Mouse (Mus musculus): ENCODE measurements around the gene Bmt2. TPM values are rescaled to one million over a fixed set of nuclear protein-coding genes. Genes with fewer than 3 reads are reported as not detected.

Bmt2 gene
- polyA plus RNA-seq, 1 experiment from 2014 or later = 16.1 TPM

DNA sequence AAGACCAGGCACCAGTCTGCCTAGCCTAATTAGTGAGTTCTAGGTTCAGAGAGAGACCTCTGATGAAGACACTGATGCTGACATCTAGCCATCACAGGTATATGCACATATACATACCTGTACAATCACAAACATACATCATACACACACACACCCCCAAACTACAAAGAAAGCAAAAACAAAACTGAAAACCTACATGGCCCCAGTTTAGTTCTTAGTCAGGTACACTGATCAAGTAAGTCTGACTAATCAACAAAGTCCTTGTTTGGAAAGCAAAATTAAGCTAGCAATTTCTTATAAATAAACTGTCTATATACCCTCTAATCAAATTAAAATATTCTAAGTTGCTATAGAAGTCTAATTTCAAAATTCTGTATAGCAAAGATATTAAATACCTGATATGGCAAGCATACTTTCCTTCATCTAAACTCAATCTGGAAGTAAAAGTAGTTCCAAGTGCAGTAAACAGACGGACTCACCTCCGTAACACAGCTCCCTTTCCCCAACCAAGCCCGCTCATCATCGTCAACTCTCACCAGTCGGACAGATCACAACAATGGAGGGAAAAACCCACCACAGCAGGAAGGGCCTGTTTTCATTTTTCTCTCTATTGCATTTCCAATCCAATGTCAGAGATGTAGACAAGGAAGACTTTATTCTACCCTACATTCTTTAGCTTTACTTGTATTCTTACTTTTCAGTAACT, 3.0 kb downstream of the Bmt2 start:
- H3K36me3 ChIP-seq = no peaks in the 10 kb centered on the region
- no peak overlapping the region for H3K27ac ChIP-seq
- 86% methylated on average over 5 of the region's 5 CpGs for WGBS
- no peak for ATAC-seq (ENCODE audit: insufficient read depth, low FRiP score, low read depth)
- no peak overlapping the region for H3K4me3 ChIP-seq (replicated peaks)
- H3K27me3 ChIP-seq (replicated peaks) = no peaks in the 10 kb centered on the region
- no peak overlapping the region for H3K9ac ChIP-seq
- no peaks in the 10 kb centered on the region for H3K9me3 ChIP-seq
- no peak overlapping the region for H3K4me2 ChIP-seq
- 0 out of 2 replicates have a peak, but pooled peaks cover 2% of the 10 kb centered on the region for H3K4me1 ChIP-seq

- WGBS = 87% methylated on average over 7 of the region's 7 CpGs
- Histone ChIP-seq H3K4me1 (no peaks in the 10 kb centered on the region), H3K4me3 (replicated peaks) (no peak overlapping the region), H3K9ac (no peak overlapping the region), H3K36me3 (no peaks in the 10 kb centered on the region), H3K4me2 (no peak overlapping the region), H3K27ac (no peak overlapping the region), H3K9me3 (no peaks in the 10 kb centered on the region), H3K27me3 (replicated peaks) (no peaks in the 10 kb centered on the region)
- no peak for ATAC-seq (ENCODE audit: insufficient read depth, low FRiP score, low read depth)
Observed at GRCm38 (mm10) chr6:13665646-13666045, 12.1 kb downstream of the Bmt2 start.

DNA sequence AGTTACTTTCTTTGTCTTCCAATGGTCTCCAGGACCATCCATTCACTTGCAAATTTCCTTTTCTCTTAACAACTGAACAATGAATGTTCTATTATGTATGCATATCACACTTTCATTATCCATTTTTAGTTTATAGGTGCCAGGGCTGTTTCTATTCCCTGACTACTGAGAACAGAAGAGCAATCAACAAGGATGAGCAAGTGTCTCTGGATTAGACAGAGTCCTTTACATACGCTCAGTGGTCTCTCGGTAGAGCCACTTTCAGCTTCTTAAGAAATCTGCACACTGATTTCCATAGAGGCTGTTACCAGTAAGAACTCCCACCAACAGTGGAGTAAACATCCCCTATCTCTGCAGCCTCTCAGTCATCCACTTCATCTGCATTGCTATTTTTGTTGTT, 19.8 kb downstream of the Bmt2 start:
- Histone ChIP-seq H3K27ac (no peak overlapping the region), H3K4me1 (no peaks in the 10 kb centered on the region), H3K4me3 (replicated peaks) (no peak overlapping the region), H3K9me3 (no peaks in the 10 kb centered on the region), H3K36me3 (no peaks in the 10 kb centered on the region), H3K27me3 (replicated peaks) (no peaks in the 10 kb centered on the region), H3K9ac (no peak overlapping the region), H3K4me2 (no peak overlapping the region)
- WGBS = 100% methylated on average over 2 of the region's 2 CpGs
- no peak for ATAC-seq (ENCODE audit: insufficient read depth, low FRiP score, low read depth)

GRCm38 (mm10) chr6:13654081-13654480, 23.7 kb downstream of the Bmt2 start:
- Histone ChIP-seq H3K4me2 (no peak overlapping the region), H3K4me3 (replicated peaks) (no peak overlapping the region), H3K9ac (no peak overlapping the region), H3K9me3 (no peaks in the 10 kb centered on the region), H3K36me3 (no peaks in the 10 kb centered on the region; the same call in 1 of the 2 replicates), H3K4me1 (no peaks in the 10 kb centered on the region), H3K27ac (no peak overlapping the region), H3K27me3 (replicated peaks) (no peaks in the 10 kb centered on the region)
- ATAC-seq (ENCODE audit: insufficient read depth, low FRiP score, low read depth) = no peak

DNA sequence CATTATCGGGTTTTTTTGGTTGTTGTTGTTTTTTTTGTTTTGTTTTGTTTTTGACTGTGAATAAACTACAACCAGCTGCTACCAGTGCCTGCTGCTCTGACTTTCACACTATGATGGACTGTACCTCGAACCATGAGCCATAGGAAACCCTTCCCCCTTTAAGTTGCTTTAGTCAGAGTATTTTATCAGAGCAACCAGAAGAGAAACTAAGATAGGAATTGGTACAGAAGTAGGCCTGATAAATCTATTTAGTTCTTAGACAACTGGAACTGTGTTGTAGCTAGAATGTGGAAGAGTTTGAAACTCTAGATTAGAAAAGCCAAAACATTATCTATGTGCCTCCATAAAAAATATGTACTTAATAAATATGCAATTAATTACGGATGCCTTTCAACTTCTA, 25.5 kb downstream of the Bmt2 start:
- no peaks in the 10 kb centered on the region for H3K9me3 ChIP-seq
- no peak overlapping the region for H3K9ac ChIP-seq
- no peak overlapping the region for H3K4me2 ChIP-seq
- H3K4me3 ChIP-seq (replicated peaks) = no peak overlapping the region
- no peaks in the 10 kb centered on the region for H3K4me1 ChIP-seq
- H3K27ac ChIP-seq = no peak overlapping the region
- peaks cover 4% of the 10 kb centered on the region; the same call in 1 of the 2 replicates for H3K36me3 ChIP-seq
- no peaks in the 10 kb centered on the region for H3K27me3 ChIP-seq (replicated peaks)
- WGBS = 93% methylated on average over 3 of the region's 3 CpGs
- ATAC-seq (ENCODE audit: insufficient read depth, low FRiP score, low read depth) = no peak

DNA sequence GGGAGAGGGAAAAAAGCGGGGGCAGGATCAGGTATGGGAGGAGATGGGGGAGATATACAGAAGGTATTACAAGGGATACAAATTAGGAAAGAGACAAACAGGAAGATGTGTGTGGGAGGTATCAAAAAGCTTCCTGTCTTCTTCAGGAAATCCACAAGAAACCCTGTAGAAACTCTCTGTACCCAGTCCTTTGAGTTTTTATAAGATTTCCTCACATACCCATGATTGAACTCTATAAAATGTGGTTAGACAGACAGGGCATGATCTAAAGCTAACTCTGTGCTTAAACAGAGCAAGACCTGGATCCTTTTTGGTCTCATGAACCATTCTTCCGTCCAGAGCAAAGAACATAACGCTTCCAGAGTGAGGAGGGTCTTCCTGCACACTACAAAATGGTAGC, 26.9 kb downstream of the Bmt2 start:
- Histone ChIP-seq H3K9ac (no peak overlapping the region), H3K9me3 (no peaks in the 10 kb centered on the region), H3K4me3 (replicated peaks) (no peak overlapping the region), H3K27ac (no peak overlapping the region), H3K4me1 (no peaks in the 10 kb centered on the region), H3K4me2 (no peak overlapping the region), H3K36me3 (peaks cover 4% of the 10 kb centered on the region; the same call in 1 of the 2 replicates), H3K27me3 (replicated peaks) (no peaks in the 10 kb centered on the region)
- ATAC-seq (ENCODE audit: insufficient read depth, low FRiP score, low read depth) = no peak
- WGBS = 91% methylated on average over 3 of the region's 3 CpGs

DNA sequence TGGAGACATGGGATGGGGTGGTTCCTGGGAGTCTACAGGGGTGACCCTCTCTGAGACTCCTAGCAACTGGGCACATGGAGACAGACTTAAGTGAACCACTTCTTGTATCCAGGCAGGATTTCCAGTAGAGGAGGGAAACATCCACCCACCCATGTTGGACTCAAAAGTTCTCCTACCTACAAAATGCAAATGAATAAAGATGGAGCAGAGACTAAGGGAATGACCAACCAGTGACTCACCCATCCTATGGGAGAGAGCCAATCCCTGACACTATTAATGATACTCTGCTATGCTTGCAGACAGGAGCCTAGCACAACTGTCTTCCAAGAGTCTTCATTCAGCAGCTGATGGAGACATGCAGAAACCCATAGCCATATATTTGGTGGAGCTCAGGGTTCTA, 29.5 kb downstream of the Bmt2 start:
- H3K27ac ChIP-seq = no peak overlapping the region
- H3K27me3 ChIP-seq (replicated peaks) = no peaks in the 10 kb centered on the region
- no peaks in the 10 kb centered on the region for H3K9me3 ChIP-seq
- H3K4me1 ChIP-seq = no peaks in the 10 kb centered on the region
- no peak for ATAC-seq (ENCODE audit: insufficient read depth, low FRiP score, low read depth)
- H3K36me3 ChIP-seq = peaks cover 4% of the 10 kb centered on the region; the same call in 1 of the 2 replicates
- no peak overlapping the region for H3K4me2 ChIP-seq
- H3K4me3 ChIP-seq (replicated peaks) = no peak overlapping the region
- no peak overlapping the region for H3K9ac ChIP-seq

- peak; percentile 66; the same call in 1 of the 2 replicates for ATAC-seq (ENCODE audit: insufficient read depth, low FRiP score, low read depth)
- H3K4me3 ChIP-seq (replicated peaks) = no peak overlapping the region
- no peaks in the 10 kb centered on the region for H3K4me1 ChIP-seq
- no peak overlapping the region for H3K4me2 ChIP-seq
- H3K36me3 ChIP-seq = no peaks in the 10 kb centered on the region; the same call in 1 of the 2 replicates
- no peaks in the 10 kb centered on the region for H3K27me3 ChIP-seq (replicated peaks)
- no peaks in the 10 kb centered on the region for H3K9me3 ChIP-seq
- no peak overlapping the region for H3K9ac ChIP-seq
- no peak overlapping the region for H3K27ac ChIP-seq
- WGBS = 55% methylated on average over 3 of the region's 3 CpGs
Observed at GRCm38 (mm10) chr6:13636582-13636989, 41.2 kb downstream of the Bmt2 start.

- Histone ChIP-seq H3K4me3 (replicated peaks) (no peak overlapping the region), H3K36me3 (peaks cover 7% of the 10 kb centered on the region), H3K4me2 (no peak overlapping the region), H3K27me3 (replicated peaks) (no peaks in the 10 kb centered on the region), H3K4me1 (no peaks in the 10 kb centered on the region), H3K9ac (no peak overlapping the region), H3K9me3 (no peaks in the 10 kb centered on the region), H3K27ac (no peak overlapping the region)
- WGBS = 73% methylated on average over 1 of the region's 1 CpGs
- ATAC-seq (ENCODE audit: insufficient read depth, low FRiP score, low read depth) = no peak
Observed at GRCm38 (mm10) chr6:13632571-13632970, 45.2 kb downstream of the Bmt2 start.

GRCm38 (mm10) chr6:13630607-13631006, 47.2 kb downstream of the Bmt2 start:
- 59% methylated on average over 2 of the region's 2 CpGs for WGBS
- no peak overlapping the region for H3K9ac ChIP-seq

DNA sequence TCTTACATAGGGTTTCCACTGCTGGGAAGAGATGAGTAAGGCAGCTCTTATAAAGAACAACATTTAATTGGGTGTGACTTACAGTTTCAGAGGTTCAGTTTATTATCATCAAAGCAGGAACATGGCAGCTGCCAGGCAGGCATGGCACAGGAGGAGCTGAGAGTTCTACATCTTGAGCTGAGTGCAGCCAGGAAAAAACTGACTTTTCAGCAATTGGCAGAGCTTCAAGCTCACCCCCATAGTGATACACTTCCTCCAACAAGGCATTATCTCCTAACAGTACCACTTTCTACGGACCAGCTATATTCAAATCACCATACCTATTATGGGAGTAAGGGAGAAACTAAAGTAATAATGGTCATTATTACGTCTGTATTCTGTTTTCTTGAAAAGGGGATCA, 58.1 kb downstream of the Bmt2 start:
- H3K4me3 ChIP-seq (replicated peaks) = no peak overlapping the region
- H3K9me3 ChIP-seq = no peaks in the 10 kb centered on the region
- H3K36me3 ChIP-seq = no peaks in the 10 kb centered on the region
- ATAC-seq (ENCODE audit: insufficient read depth, low FRiP score, low read depth) = no peak
- H3K4me2 ChIP-seq = no peak overlapping the region
- H3K27ac ChIP-seq = no peak overlapping the region
- H3K4me1 ChIP-seq = no peaks in the 10 kb centered on the region
- no peak overlapping the region for H3K9ac ChIP-seq
- H3K27me3 ChIP-seq (replicated peaks) = no peaks in the 10 kb centered on the region
- 82% methylated on average over 2 of the region's 2 CpGs for WGBS

More at GRCm38 (mm10) chr6:13630607-13631006, 47.2 kb downstream of the Bmt2 start:
- H3K4me1 ChIP-seq = no peaks in the 10 kb centered on the region
- no peak overlapping the region for H3K4me3 ChIP-seq (replicated peaks)
- no peaks in the 10 kb centered on the region for H3K9me3 ChIP-seq
- no peak for ATAC-seq (ENCODE audit: insufficient read depth, low FRiP score, low read depth)
- H3K36me3 ChIP-seq = peaks cover 7% of the 10 kb centered on the region
- H3K27me3 ChIP-seq (replicated peaks) = no peaks in the 10 kb centered on the region
- H3K27ac ChIP-seq = no peak overlapping the region
- H3K4me2 ChIP-seq = no peak overlapping the region

DNA sequence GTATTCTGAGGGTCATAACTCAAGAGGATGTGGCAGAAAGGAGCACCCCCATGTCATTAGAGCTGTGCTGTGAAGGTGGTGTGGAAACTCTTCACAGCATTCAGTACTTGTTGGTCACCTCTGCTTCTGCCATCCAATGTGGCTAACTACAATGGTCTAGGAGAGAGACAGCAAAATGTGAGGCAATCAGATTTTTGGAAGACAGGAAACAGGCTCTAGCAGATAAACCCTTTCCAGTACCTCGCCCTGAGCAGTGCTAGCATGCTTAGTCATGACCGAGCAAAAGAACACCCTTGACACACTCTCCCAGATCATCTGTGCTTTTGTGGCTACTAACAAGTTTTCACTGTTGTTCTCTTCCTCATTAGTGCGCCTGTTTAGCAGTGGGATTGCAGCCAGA, 60.7 kb downstream of the Bmt2 start:
- H3K36me3 ChIP-seq = no peaks in the 10 kb centered on the region
- H3K27me3 ChIP-seq (replicated peaks) = no peaks in the 10 kb centered on the region
- no peak overlapping the region for H3K27ac ChIP-seq
- no peaks in the 10 kb centered on the region for H3K9me3 ChIP-seq
- ATAC-seq (ENCODE audit: insufficient read depth, low FRiP score, low read depth) = no peak
- 74% methylated on average over 3 of the region's 3 CpGs for WGBS
- H3K9ac ChIP-seq = no peak overlapping the region
- H3K4me1 ChIP-seq = no peaks in the 10 kb centered on the region
- H3K4me2 ChIP-seq = no peak overlapping the region
- H3K4me3 ChIP-seq (replicated peaks) = no peak overlapping the region

DNA sequence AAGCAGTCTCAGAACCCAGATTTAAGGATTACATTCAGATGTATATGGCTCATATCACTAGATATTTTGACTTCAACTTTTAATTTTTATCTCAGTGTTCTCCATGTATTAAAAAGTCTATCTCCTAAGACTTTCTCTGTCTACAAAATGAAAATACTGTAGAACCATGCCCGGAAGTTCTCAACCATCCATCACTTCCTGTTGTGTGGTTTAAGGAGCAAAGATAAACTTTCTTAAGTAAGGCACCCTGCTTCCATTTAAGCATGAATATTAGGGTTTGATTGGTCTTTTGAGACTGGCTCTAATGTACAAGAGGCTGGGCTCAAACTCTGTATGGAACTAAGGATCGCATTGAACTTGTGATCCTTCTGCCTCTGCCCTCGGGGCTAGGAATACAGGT, 63.2 kb downstream of the Bmt2 start:
- WGBS = 82% methylated on average over 3 of the region's 3 CpGs
- no peaks in the 10 kb centered on the region for H3K27me3 ChIP-seq (replicated peaks)

More for the DNA sequence above, 63.2 kb downstream of the Bmt2 start:
- no peak overlapping the region for H3K4me3 ChIP-seq (replicated peaks)
- no peak overlapping the region for H3K4me2 ChIP-seq
- H3K4me1 ChIP-seq = no peaks in the 10 kb centered on the region
- H3K9me3 ChIP-seq = no peaks in the 10 kb centered on the region
- H3K9ac ChIP-seq = no peak overlapping the region
- H3K36me3 ChIP-seq = no peaks in the 10 kb centered on the region
- no peak overlapping the region for H3K27ac ChIP-seq
- no peak for ATAC-seq (ENCODE audit: insufficient read depth, low FRiP score, low read depth)

Data from stomach, embryonic 15.5 days (tissue).